Mouse (Mus musculus) naive thymus-derived CD4-positive, alpha-beta T cell, adult 2 months (primary cell): Measurements from ENCODE around the gene Aamp.
"Not testable (repeated sequence)": the region's sequence is repeated elsewhere in the genome, so short reads cannot be mapped to it uniquely, and the experiment has no call there.

ENCODE experiments used
- DNase-seq: peaks from one replicate; pipeline ENCODE4 v3.0.0-alpha.2; 2011; ENCODE audit warnings: low read depth

Gene Aamp

DNA sequence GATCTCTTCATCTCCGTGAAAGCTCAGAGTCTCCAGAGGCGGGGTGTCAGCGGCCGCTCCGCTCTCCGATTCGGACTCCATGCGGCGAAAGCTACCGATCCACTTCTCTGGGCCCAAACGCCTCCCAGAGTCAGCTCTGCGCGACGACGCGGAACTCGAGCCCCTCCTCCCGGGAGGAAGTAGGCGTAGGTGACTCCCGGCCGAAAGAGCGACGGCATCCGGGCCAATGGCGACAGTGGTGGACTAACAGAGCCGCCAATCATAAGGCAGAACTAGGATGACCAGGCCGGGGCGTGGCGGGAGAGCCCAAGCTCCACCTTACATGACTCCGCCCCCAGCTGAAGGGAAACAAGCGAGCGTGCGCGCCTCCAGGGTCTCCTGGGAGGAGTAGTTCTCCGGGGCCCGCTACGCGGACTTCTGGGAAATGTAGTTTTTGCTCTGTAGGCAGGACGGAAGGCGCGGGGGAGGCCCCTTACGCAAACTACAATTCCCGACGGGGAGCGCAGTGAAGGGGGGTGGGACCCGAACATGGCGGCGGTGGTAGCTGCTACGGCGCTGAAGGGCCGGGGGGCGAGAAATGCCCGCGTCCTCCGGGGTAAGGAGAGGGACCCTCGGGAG, at the start of gene Aamp, which contains the start of gene Pnkd:
Gene Aamp (minus strand): TSS at position 196 of the 618 bp plus-strand sequence.
Gene Pnkd (plus strand): TSS at position 388 of the 618 bp plus-strand sequence.
- peak; percentile 100 for DNase-seq

DNA sequence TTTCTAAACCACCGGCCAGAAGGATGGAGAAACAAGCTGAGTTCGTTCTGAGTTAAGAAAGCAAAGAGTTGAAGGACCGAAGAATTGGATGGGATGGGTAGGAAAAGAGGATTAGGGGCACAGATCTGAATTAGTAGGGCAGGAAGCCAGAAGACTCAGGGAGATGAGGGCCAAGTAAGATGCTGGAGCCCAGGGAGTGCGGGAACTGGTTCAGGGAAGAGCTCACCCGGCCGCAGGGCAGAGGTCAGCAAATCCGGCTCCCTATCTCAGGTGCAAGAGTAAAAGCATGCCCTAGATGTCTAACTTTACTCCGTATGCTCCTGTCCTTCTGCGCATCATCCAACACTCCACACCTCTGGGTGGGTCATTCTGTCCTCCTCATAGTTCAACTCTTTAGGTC, 48.4 kb upstream of the Aamp start:
- DNase-seq = no peak

DNA sequence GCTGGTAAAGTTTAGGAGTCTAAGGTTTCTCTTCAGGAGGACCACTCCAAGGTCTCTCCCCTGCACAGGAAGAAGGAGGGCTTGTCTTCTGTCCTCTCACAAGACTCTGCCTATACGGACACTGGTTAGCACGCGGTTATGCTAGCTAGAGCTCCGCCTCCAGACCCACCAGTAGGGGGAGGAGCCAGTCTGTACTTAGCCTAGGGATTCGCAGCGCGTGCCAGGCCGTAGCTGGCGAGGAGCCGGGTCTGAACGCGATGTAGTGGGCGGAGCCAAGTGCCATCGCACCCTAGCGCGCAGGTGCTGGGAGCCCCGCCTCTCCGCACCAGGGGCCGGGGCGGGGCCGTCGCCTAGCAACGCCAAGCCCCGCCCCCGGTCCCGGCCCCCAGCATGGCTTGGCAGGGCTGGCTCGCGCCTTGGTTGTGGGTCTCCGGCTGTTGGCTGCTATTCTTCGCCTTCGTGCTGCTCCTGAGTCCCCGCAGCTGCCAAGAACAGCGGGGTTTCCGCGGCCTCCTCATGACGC, 47.8 kb upstream of the Aamp start:
- peak; percentile 98 for DNase-seq

DNA sequence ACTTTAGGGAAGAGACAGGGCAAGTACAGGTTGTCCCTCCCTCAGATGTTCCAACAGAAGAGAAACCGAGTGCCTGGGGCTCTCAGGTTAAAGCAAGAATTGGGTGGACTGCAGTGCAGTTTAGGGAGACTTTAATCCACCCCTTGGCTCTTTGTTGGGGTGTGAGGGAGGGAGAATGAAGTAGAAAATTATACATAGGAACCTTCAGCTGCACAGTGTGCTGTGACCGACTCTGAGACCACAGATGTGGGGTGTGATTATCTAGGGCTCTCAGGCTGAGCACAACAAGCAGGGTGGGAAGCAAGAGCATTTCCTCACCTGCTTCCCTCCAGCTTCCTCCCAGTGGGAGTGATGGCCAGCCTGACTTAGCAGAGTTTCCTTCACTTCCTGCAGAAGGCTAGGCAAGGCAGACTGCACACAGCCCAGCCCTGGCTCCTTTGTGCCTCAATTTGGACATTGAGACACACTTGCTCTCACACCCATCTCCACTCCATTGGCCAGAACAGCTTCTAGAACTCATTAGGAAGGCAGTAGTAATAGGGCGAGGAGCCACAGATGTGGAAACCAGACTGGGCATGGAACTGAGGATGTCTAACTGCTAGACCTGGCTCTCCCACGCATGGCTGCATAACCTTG, 46.6 kb upstream of the Aamp start:
- DNase-seq = peak; percentile 14

DNA sequence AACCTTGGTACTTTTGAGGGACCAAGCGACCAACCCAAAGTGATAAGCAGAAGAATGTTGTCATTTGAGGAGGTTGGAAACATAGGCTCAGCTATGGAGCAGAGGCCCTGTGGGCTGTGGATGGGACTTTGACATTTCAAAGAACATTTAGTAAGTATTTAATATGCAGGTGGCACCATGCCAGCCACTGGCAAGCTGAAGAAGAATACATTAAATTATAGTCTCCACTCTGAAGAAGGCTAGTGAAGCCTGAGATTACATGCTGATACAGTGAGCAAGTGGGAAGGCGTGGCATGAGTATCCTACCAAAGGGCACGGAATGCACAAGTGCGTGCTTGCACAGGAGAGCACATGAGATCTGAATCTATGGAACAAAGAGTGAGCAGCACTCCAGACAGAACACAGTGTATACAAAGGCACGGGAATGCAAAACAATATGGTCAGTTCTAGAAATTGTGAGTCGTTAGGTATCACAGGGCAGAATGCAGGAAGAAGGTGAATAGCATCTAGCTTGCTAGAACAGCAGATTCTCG, 45.4 kb upstream of the Aamp start:
- DNase-seq = no peak

DNA sequence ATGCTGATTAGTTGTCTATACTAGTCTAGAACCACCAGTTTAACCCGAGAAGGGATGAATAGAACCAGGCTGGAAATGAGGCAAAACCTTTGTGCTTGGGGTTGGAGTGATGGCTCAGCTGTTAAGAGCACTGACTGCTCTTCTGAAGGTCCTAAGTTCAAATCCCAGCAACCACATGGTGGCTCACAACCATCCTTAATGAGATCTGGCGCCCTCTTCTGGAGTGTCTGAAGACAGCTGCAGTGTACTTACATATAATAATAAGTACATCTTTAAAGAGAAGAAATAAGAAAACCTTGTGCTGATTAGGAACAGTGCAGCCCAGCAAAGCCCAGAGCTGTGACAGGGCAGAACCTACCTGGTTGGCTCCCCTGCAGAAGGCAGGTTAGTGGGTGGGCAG, 42.4 kb upstream of the Aamp start:
- not testable (repeated sequence) for DNase-seq

DNA sequence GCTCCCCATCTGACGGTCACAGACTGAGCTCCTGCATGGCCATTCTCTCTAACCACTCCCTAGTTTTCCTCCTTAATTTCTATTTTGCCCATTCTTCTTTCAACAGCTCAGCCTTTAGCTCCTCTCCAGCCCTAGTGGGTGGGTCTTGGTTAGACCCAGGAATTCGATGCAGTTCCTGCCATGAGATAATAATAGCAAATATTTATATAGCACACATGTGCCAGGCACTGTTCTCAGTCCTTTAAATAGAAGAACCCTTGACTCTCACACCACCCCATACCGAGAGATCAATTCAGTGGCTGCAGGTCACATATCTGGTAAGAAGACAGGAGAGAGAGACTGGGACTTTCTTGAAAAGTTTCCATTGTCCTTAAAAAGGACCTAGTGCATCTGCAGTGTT, 36.9 kb upstream of the Aamp start:
- DNase-seq = no peak

DNA sequence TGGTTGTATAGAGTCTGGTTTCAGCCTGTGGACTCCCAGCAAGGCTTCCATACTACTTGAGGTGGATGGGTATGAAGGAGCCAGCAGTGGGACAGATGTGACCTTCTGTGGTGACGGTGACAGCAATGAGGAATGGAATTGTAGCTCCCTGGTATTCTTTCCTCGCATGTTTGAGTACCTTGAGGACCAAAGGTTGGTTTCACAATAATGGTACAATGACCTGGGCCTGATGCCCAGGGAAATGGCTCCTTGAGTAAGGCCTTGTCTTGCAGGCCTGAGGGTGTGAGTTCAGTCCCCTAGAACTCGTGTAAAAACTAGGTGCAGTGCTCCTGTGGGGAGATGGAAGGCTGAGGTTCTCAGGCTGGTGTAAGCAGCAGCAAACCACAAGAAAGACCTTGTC, 34.2 kb upstream of the Aamp start:
- DNase-seq = no peak

DNA sequence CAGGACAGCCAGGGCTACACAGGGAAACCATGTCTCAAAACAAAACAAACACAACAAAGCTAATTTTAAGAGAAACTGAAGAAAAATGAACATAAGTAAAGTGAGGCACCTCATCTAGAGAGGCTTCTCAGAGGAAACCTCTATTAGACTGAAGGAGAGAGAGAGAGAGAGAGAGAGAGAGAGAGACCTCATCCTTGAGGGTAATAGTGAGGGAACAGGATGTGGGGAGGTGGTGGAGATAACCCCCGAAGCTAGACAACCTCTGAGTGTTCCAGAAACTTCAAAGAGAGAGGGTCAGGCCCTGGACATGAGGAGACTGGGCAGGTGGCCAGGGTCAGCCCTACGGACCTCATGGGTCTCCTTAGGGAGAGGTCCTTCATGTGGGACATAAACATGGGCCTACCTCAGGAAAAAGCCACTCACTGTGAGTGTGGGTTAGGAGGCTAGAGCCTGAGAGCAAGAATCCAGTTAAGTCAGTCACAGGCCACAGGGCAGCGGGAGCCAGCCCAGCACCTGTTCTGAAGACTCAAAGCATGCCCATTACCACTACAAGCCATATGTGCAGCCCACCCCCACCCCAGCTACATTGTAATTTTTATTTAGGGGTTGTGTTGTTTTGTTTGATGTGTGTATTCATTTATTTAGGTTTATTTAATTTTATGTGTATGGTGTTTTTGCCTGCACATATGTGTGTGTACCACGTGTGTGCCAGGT, 31.7 kb upstream of the Aamp start:
- no peak for DNase-seq

DNA sequence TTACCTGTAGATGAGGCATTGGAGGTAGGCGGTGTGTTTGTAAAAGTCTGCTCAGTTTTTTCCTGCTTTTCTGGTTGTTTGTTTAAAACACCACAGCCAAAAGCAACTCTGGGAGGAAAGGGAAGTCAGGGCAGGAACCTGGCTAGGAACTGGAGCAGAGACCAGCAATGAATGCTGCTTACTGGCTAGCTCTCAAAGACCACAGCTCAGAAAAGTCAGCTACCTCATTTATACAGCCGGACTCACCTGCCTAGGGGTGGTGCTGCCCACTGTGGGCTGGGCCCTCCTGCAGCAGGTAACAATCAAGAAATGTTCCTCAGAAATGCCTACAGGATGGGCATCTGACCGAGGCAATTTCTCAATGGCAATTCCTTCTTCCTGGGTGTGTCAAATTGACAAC, 30.3 kb upstream of the Aamp start:
- DNase-seq = no peak

DNA sequence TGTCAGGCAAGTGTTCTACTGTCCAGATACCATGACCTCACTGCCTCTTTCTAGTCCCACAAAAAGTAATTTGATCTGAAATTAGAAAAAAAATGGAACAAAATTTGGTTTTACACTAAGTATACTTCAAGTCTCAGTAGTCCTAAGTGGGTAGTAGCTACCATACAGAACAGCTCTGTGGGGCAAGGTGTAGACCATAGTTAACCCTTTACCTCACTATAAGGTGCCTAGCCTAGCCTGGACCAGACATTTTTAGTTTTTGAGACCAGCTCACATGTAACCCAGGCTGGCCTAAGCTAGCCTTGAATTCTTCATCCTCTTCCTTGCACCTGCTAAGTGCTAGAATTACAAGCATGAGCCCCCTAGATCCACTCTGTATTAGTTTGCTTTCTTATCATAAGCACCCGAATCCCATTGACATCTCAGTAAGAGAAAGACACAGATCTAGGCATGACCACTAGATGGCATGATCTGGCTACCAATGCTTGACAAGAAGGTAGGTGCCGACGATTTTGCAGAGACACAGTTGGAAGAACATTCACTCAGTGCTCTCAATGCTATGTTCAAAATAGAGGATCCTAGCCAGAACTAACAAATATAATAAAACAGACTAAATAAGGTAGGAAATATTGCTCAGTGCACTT, 28.6 kb upstream of the Aamp start:
- DNase-seq = peak; percentile 87

DNA sequence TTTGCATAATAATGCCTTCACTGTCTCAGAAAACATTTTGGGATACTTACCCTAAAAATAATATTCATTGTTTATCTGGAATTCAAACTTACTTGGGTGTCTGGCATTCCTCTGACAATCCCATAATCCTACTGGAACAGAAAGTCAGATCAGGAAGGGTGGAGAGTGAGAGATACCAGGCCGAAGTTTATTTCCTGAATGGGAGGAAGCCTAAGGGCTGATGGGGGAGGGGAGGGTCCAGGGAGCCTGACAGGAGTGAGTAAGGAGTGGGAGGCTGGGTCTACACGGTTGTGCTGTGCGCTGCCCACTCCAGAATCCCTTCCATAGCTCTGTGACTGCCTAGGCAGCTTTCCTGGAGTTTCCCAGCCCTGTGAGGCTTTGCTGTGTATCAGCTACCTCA, 25.2 kb upstream of the Aamp start:
- no peak for DNase-seq

DNA sequence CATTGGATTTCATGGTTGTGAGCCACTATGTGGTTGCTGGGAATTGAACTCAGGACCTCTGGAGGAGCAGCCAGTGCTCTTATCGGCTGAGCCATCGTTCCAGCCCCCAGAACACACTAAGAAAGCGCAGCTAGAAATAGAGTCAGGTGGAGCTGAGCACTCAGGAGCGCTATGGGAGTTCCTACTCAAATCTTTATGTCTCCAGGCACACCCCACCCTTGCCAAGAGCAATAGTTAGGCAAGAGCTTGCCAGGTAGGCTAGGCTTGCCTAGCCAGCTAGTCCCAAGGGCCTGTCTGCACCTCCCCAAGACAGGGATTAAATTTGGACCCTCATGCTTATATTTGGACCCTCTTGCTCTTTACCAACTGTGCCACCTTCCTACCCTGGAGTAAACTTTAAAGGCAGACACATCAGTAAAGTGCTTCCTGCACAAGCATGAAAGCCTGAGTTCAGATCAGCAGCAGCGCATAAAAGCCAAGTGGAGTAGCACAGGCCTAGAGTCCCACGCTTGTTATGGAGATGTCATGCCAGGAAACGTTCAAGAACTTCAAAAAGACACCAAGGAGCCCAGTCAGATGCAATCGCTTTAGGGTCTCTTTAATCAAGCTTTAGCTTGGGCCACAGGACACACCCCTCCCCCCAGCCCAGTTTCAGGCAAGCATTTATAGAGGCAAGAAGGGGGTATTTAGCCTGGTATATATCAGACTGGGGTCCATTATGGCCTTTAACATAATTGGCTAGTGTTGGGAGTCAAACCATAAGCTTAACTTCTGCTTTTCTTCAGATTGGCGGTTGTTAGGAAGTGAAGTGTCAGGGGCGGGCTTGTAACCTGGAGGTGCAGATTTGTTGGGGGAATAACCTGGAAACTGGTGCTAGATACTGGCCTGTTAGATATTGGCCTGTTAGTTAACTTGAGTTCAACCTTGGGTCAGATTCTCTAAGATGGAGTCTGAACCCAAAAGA, 23.7 kb upstream of the Aamp start:
- DNase-seq = no peak

DNA sequence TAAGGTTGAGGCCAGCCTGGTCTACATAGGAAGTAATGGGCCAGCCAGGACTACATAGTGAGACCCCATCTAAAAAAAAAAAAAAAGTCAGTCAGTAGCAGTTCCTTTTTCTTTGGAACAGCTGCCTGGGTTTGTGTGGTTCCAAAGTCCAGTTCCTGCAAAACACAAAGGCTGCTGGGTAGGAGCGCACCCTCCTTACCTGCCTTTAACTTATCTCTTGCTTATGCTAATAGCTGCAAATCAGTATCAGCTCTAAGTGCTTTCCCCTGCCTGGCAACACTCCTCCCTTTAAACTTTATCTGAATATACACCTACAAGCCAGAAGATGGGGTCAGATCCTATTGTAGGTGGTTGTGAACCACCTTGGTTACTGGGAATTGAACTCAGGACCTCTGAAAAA, 22.6 kb upstream of the Aamp start:
- no peak for DNase-seq

DNA sequence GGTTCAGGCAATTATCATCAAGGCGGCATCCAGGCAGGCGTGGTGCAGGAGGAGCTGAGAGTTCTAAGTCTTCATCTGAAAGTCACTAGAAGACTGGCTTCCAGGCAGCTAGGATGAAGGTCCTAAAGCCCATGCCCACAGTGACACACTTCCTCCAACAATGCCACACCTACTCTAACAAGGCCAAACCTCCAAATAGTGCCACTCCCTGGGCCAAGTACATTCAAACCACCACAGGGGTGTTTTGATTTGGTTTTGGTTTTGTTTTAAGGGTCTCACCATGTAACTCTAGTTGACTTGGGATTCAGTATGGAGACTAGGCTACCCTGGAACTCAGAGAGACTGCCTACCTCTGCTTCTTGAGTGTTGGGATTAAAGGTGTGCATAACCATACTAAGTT, 21.0 kb upstream of the Aamp start, which contains the start of gene Tmbim1:
Gene Tmbim1 (minus strand): TSS at position 101 of the 400 bp plus-strand sequence.
- DNase-seq = no peak

DNA sequence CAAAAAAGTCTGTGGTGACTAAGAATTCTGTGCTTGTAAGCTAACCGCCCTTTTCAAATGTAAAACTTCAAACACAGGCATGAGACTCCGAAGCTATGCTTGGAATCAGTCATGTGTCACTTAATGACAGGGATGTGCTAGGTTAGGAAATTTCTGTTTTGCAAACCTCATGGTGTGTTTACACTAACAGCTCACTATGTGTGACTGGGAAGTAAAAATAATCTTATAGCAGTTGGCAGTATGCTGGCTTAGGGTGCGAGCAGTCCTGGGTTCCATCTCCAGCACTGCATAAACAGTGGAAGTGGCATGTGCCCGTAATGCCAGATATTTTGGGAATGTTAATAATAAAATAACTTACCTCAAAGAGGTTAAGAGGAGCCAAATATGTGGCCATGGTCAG, 20.4 kb upstream of the Aamp start:
- DNase-seq = no peak

DNA sequence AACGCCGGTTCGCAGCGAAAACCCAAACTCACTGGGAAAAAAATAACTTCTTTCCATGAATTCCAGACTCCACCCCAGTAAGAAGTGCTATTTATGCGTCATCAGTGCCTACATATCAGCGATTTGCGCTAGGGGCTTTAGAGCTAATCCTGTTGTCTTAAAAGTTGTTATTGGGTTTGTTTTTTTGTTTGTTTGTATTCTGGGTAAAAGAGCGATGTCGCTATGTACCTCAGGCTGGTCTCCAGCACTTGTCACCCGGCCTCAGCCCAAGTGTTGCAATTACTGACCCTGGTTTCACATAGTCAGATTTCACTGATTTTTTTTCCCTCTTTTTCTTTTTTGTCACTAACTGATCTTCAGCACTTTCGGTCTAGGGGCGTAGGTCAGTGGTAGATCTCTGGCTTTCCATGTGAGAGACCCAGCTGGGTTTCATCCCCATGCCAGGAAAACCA, 19.8 kb upstream of the Aamp start:
- no peak for DNase-seq

DNA sequence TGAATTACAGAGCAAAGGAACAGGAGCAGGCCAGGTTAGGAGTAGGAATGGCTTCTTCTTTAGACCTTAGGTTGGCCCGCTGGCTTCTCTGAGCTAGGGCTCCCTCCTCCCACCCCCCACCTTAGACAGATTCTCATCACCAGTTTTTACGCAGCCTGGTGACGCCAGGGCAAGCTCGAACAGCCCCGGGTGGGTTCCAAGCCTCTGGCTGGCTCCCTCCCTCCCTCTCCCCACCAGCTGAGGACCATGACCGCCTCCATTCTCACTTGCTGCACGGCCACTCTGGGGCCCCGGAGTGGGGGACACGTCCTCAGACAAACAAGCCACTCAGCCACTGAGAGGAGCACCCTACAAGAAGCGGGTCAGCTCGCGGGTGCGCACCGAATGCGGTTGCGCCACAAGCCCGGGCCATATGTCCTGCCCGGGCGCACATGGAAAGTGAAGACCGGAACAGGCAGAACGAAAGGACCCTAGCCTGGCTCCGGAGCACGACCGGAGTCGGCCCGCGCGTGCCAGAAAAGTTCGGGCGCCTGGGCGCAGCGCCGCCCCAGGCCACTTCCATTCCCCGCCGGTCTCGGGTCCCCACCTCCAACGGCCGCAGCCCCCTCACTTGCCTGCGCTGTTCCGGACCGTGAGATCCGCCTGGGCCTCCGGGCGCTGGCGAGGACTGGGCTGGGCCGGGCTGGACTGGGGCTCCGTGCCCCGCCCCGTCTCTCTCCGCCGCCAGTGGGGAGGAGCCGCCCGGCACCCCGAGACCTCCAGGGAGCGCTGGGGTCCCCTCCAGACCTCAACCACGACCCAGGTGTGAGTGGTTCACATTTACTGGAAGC, 19.2 kb upstream of the Aamp start:
- DNase-seq = no peak

DNA sequence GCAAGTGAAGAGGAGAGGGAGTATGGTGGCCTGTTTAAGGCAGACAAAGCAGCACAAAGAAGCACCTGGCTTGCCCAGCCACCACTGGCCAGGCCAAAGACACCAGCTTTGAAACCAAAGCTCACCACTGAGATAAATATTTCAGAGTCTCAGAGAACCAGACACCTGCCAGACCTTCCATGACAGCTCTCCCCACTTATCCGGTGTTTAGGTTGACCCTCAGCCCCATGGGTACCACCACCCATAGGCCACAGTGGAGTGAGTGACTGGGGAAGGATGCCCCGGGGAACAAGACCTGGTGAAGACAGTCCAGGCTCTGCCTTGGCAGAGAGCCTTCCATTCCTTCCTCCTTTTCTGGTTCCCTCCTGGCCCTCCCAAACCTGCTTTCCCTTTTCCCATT, 18.3 kb upstream of the Aamp start:
- DNase-seq = no peak

DNA sequence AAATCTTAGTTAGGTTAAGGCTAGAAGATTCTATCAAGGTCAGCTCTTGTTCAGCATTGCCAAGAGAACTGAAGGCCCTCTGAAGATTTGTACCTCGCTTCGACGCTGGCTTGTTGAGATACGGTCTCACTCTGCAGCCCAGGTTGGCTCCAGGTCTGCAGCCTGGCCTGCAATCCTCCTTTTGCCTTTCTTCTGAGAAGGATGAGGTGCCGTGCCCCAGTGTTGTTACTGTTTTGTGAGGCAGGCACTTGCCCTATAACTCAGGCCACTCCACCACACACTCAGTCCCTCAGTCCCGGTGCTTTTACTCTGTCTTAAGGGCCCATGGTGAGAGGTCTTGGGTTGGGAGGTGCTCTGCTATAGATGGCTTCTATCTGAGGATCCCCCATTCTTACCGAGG, 17.7 kb upstream of the Aamp start:
- no peak for DNase-seq
